Mouse (Mus musculus) heart, postnatal 0 days (tissue): ENCODE results near the gene Pla1a.

Source experiments
- CTCF ChIP-seq: IDR thresholded peaks from 2 replicates; pipeline ENCODE4 v1.5.1; 2016; ENCODE audit warnings: antibody characterized with exemption, control low read depth, low read depth
- EP300 ChIP-seq: IDR thresholded peaks from 2 replicates; pipeline ENCODE4 v1.6.1; 2016; ENCODE audit warnings: antibody characterized with exemption, low read depth

DNA sequence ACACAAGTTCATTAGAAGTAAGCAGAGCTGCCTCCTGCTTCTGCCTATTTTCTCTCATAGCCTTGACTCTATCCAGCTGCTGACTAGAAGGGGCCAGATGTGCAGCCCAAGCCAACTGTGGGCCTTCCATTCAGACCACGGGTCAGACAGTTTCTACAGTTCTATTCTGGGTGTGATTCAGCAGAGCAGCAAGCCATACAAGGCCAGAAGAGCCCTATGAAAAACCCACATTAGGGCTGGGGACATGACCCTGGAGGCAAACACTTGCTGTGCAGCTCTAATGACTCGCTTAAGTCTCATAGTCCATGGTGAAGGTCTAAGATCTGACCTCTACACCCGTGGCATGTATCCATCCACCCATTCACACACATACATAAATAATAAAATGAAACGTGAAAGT, 33.1 kb upstream of the Pla1a start:
- TF ChIP-seq CTCF, result no peak
- TF ChIP-seq EP300, result no peak
